Mouse (Mus musculus) CD8-positive naive resting alpha-beta T cell, adult 2 months (primary cell): ENCODE measurements around the gene Ccdc93.

Source experiments
- DNase-seq, 2 experiments: peaks; one replicate each; pipeline ENCODE4 v3.0.0; 2022; ENCODE audit warnings: low read depth in 2 of 2, low spot score in 2 of 2

The Ccdc93 gene

GRCm38 (mm10) chr1:121511186-121511585 is 80.3 kb downstream of the Ccdc93 start:
- DNase-seq = no peak

DNA sequence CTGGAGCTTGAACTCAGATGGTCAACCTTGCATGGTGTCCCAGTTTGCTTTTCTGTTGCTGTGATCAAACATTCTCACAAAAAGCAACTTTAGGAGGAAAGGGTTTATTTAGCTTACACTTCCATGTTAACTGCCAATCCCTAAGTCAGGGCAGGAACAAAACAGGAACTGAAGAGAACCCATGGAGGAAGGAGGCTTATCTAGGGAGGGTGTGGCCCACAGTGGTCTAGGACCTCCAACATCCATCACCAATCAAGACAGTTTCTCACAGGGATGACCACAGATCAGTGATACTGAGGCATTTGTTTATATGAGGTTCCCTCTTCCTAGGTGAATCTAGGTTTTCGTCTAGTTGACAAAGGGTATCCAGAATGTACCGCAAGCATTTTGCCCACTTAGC is 81.1 kb downstream of the Ccdc93 start:
- DNase-seq = no peak

DNA sequence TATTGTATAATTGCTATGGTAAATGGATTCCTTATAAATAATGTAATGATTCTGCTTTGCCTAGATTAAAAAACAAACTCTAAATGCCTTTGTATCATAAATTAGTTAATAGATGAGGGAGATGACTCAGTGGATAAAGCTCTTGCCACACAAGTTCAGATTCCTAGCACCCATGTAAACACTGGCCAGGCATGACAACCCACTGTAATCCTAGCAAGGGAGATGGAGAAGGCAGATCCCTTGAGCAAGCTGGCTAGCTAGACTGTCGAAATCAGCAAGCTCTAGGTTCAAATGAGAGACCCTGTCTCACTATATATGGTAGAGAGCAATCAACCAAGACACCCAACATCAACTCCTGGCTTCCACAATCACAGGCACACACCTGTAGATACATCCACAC is 87.8 kb downstream of the Ccdc93 start:
- DNase-seq = no peak

- DNase-seq = no peak
These were observed 96.2 kb downstream of the Ccdc93 start for GRCm38 (mm10) chr1:121527061-121527460.

- DNase-seq = no peak
These were observed 97.0 kb downstream of the Ccdc93 start for GRCm38 (mm10) chr1:121527600-121528398.

DNA sequence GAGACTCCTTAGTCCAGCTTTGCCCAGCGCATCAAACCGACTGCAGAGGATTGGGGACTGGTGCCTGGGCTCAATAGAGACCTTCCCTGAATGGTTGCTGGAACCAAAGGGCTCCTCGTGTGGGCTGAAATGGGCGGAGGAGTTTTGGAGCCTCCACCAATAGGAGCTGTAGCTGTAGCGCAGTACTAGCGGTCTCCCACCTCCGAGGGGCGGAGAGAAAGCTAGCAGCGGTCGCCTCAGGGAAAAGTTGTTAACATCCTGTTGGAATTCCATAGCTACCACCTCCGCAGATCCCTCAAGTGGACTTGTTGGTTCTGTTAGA is 97.5 kb downstream of the Ccdc93 start, which contains the start of gene Htr5b:
Htr5b (minus strand) TSS at position 67 of the 322 bp plus-strand sequence.
- DNase-seq = no peak

GRCm38 (mm10) chr1:121529286-121529685 is 98.4 kb downstream of the Ccdc93 start:
- DNase-seq = no peak

- no peak for DNase-seq
These were observed 100.6 kb downstream of the Ccdc93 start for GRCm38 (mm10) chr1:121531439-121531838.

DNA sequence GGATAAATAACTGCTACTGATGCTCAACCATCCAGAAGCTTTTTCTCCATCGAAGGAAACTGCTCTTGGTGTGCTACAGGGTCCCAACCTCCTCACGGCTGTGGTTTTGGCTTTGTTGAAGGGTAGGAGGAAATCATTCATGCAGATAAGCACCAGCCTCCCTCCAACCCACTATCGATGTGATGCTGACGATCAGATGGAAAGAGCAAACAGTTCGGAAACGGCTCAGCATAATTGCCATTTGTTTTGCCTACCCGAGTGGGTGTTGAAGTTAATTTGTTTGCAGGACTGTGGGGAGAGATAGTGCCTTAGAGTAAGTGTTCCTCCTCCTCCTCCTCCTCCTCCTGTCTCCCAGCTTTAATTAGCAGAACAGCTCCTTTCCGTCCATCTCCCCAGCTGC is 109.5 kb downstream of the Ccdc93 start:
- no peak for DNase-seq

DNA sequence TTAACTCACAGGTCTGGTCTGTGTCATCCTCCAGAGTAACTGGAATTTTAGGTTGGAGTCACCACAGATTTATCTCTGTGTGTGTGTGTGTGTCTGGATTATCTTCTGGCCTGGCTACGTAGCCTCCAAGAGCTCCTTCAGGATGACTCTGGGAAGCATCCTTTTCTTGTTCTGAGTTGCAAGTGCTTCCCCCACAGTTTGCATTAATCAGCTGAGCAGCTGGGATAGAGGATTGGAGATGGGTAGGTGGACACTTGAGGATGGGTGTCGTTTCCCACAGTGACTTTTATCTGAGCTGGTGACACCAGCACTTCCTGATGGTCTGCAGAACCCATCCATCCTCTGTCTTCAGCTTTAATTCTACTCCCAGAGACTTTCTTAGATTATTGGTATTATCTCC is 116.0 kb downstream of the Ccdc93 start:
- no peak for DNase-seq

GRCm38 (mm10) chr1:121548667-121549066 is 117.8 kb downstream of the Ccdc93 start:
- no peak for DNase-seq

GRCm38 (mm10) chr1:121549456-121549855 is 118.6 kb downstream of the Ccdc93 start:
- DNase-seq = no peak

- DNase-seq = no peak
These were observed 120.1 kb downstream of the Ccdc93 start for GRCm38 (mm10) chr1:121550801-121551456.

- DNase-seq = no peak
These were observed 120.6 kb downstream of the Ccdc93 start for GRCm38 (mm10) chr1:121551457-121551835.
